Mouse (Mus musculus) stomach, postnatal 0 days (tissue): ENCODE data around the gene Ptgir.

Experiments used
- CTCF ChIP-seq: IDR thresholded peaks from 2 replicates; pipeline ENCODE4 v1.5.1; 2016; ENCODE audit warnings: antibody characterized with exemption, low read depth, mild to moderate bottlenecking, moderate library complexity
- EP300 ChIP-seq: optimal IDR thresholded peaks from 2 replicates; pipeline ENCODE3; 2016; ENCODE audit warnings: antibody characterized with exemption

GRCm38 (mm10) chr7:16908367-16908766, 2.1 kb downstream of the Ptgir start:
- TF ChIP-seq CTCF (no peak), EP300 (no peak)
